Mouse (Mus musculus) embryonic facial prominence, embryonic 14.5 days (tissue): Measurements from ENCODE around the gene Tmtc4. TPM values are rescaled to one million over a fixed set of nuclear protein-coding genes. Genes with fewer than 3 reads are reported as not detected.

ENCODE experiments used
- ATAC-seq: fragments of 200-750 bp; cut with Nextera tagmentation; 2 replicates; pipeline ENCODE4 v1.8.0; 2017; ENCODE audit warnings: low read depth, moderate number of reproducible peaks, moderate TSS enrichment
- DNase-seq: peaks from one replicate; pipeline ENCODE4 v3.0.0-alpha.2; 2015; ENCODE audit warnings: low spot score
- H3K27ac ChIP-seq: fragments of 300-500 bp; sonication (generic); replicated peaks from 2 replicates; pipeline ENCODE4 v1.5.1; 2014; ENCODE audit warnings: low read depth, mild to moderate bottlenecking, low read length, moderate library complexity
- H3K27me3 ChIP-seq: fragments of 300-500 bp; sonication (generic); replicated peaks from 2 replicates; pipeline ENCODE4 v1.6.1; 2014; ENCODE audit warnings: low read length; ENCODE audit not compliant: control insufficient read depth, insufficient read depth
- H3K36me3 ChIP-seq: fragments of 300-500 bp; sonication (generic); 2 replicates; pipeline ENCODE4 v1.6.1; 2014; ENCODE audit warnings: low read length, mixed read lengths; ENCODE audit not compliant: control insufficient read depth, insufficient read depth
- H3K4me1 ChIP-seq: fragments of 300-500 bp; sonication (generic); 2 replicates; pipeline ENCODE4 v1.6.1; 2014; ENCODE audit warnings: antibody characterized with exemption, low read length; ENCODE audit not compliant: control insufficient read depth, insufficient read depth
- H3K4me2 ChIP-seq: fragments of 300-500 bp; sonication (generic); 2 replicates; pipeline ENCODE4 v1.6.1; 2014; ENCODE audit warnings: low read depth, mild to moderate bottlenecking, low read length, moderate library complexity, mixed read lengths
- H3K4me3 ChIP-seq: fragments of 300-500 bp; sonication (generic); 2 replicates; pipeline ENCODE4 v1.5.1; 2014; ENCODE audit warnings: low read depth, mild to moderate bottlenecking, low read length
- H3K9ac ChIP-seq: fragments of 300-500 bp; sonication (generic); 2 replicates; pipeline ENCODE4 v1.6.1; 2014; ENCODE audit warnings: low read depth, mild to moderate bottlenecking, low read length, moderate library complexity, mixed read lengths
- H3K9me3 ChIP-seq: fragments of 300-500 bp; sonication (generic); 2 replicates; pipeline ENCODE4 v1.6.1; 2016; ENCODE audit warnings: low read length; ENCODE audit not compliant: control insufficient read depth
- WGBS: fragments of 180-500 bp; shearing (Covaris S2); extraction: QIAGEN DNeasy Blood & Tissue Kit; methylation state at CpG from one replicate; pipeline ENCODE4 v1.1.7; 2014; 5-methylcytosine and 5-hydroxymethylcytosine counted together
- polyA plus RNA-seq: library from polyadenylated mRNA; unstranded; fragments of >200 nt; fragmentation: Nextera tagmentation; extraction: Ambion mirVana; gene quantifications from 2 replicates; pipeline ENCODE4 v1.2.1, GENCODE M21; 2014

The Tmtc4 gene
- polyA plus RNA-seq, 1 experiment from 2014 or later: 26.2 TPM

- H3K9me3 ChIP-seq: no peaks in the 10 kb centered on the region
- no peak for ATAC-seq
- no peak overlapping the region for H3K27ac ChIP-seq
- peak overlapping the region; percentile 92 for H3K4me2 ChIP-seq
- H3K4me1 ChIP-seq: peaks cover 15% of the 10 kb centered on the region; the same call in 1 of the 2 replicates
- 28% methylated on average over 8 of the region's 8 CpGs for WGBS
- H3K36me3 ChIP-seq: 0 out of 2 replicates have a peak, but pooled peaks cover 4% of the 10 kb centered on the region
- DNase-seq: no peak
- no peaks in the 10 kb centered on the region for H3K27me3 ChIP-seq
- peak overlapping the region; percentile 83 for H3K4me3 ChIP-seq
- H3K9ac ChIP-seq: peak overlapping the region; percentile 88
Observed at GRCm38 (mm10) chr14:122981831-122982485, 1.9 kb downstream of the Tmtc4 start.

- WGBS: 94% methylated on average over 3 of the region's 3 CpGs
- Histone ChIP-seq H3K4me3 (no peak overlapping the region), H3K36me3 (0 out of 2 replicates have a peak, but pooled peaks cover 4% of the 10 kb centered on the region), H3K9me3 (no peaks in the 10 kb centered on the region), H3K4me1 (peaks cover 12% of the 10 kb centered on the region; the same call in 1 of the 2 replicates), H3K27me3 (no peaks in the 10 kb centered on the region), H3K9ac (no peak overlapping the region), H3K4me2 (no peak overlapping the region), H3K27ac (no peak overlapping the region)
- DNase-seq (no peak), ATAC-seq (no peak)
Observed at GRCm38 (mm10) chr14:122978871-122979270, 5.0 kb downstream of the Tmtc4 start.

- 77% methylated on average over 1 of the region's 1 CpGs for WGBS
- DNase-seq: no peak
- no peak overlapping the region for H3K4me3 ChIP-seq
- no peak for ATAC-seq
- no peak overlapping the region for H3K27ac ChIP-seq
- peaks cover 9% of the 10 kb centered on the region; the same call in 1 of the 2 replicates for H3K4me1 ChIP-seq
- no peaks in the 10 kb centered on the region for H3K9me3 ChIP-seq
- no peaks in the 10 kb centered on the region for H3K27me3 ChIP-seq
- H3K4me2 ChIP-seq: no peak overlapping the region
- H3K9ac ChIP-seq: no peak overlapping the region
- peaks cover 13% of the 10 kb centered on the region for H3K36me3 ChIP-seq
Observed at GRCm38 (mm10) chr14:122977797-122978140, 6.1 kb downstream of the Tmtc4 start.

GRCm38 (mm10) chr14:122977056-122977796 is 6.6 kb downstream of the Tmtc4 start:
- Histone ChIP-seq H3K4me3 (no peak overlapping the region), H3K36me3 (peaks cover 18% of the 10 kb centered on the region), H3K9me3 (no peaks in the 10 kb centered on the region), H3K4me1 (peaks cover 7% of the 10 kb centered on the region; the same call in 1 of the 2 replicates), H3K9ac (no peak overlapping the region), H3K27ac (no peak overlapping the region), H3K27me3 (no peaks in the 10 kb centered on the region), H3K4me2 (no peak overlapping the region)
- 75% methylated on average over 9 of the region's 9 CpGs for WGBS
- ATAC-seq (peak; percentile 34; the same call in 1 of the 2 replicates), DNase-seq (peak; percentile 39)

GRCm38 (mm10) chr14:122974854-122975570 is 8.8 kb downstream of the Tmtc4 start:
- no peaks in the 10 kb centered on the region for H3K4me1 ChIP-seq
- no peak overlapping the region for H3K27ac ChIP-seq
- no peaks in the 10 kb centered on the region for H3K9me3 ChIP-seq
- H3K27me3 ChIP-seq: no peaks in the 10 kb centered on the region
- DNase-seq (no peak), ATAC-seq (no peak)
- no peak overlapping the region for H3K9ac ChIP-seq
- no peak overlapping the region for H3K4me3 ChIP-seq
- H3K36me3 ChIP-seq: peaks cover 36% of the 10 kb centered on the region
- WGBS: 80% methylated on average over 3 of the region's 3 CpGs
- no peak overlapping the region for H3K4me2 ChIP-seq

GRCm38 (mm10) chr14:122973091-122973490 is 10.7 kb downstream of the Tmtc4 start:
- no peak overlapping the region for H3K4me3 ChIP-seq
- H3K4me2 ChIP-seq: no peak overlapping the region
- no peaks in the 10 kb centered on the region for H3K27me3 ChIP-seq
- H3K36me3 ChIP-seq: peaks cover 48% of the 10 kb centered on the region
- no peaks in the 10 kb centered on the region for H3K9me3 ChIP-seq
- 82% methylated on average over 2 of the region's 2 CpGs for WGBS
- no peak for ATAC-seq
- no peak overlapping the region for H3K9ac ChIP-seq
- no peaks in the 10 kb centered on the region for H3K4me1 ChIP-seq
- no peak overlapping the region for H3K27ac ChIP-seq
- DNase-seq: no peak

- no peak overlapping the region for H3K4me2 ChIP-seq
- no peaks in the 10 kb centered on the region for H3K4me1 ChIP-seq
- 80% methylated on average over 2 of the region's 2 CpGs for WGBS
- no peaks in the 10 kb centered on the region for H3K27me3 ChIP-seq
- no peak for DNase-seq
- H3K36me3 ChIP-seq: peaks cover 66% of the 10 kb centered on the region
- no peaks in the 10 kb centered on the region for H3K9me3 ChIP-seq
- no peak overlapping the region for H3K27ac ChIP-seq
- ATAC-seq: no peak
- no peak overlapping the region for H3K4me3 ChIP-seq
- H3K9ac ChIP-seq: no peak overlapping the region
Observed at GRCm38 (mm10) chr14:122968049-122968448, 15.8 kb downstream of the Tmtc4 start.

- ATAC-seq (peak; percentile 85; the same call in 1 of the 2 replicates), DNase-seq (peak; percentile 37)
- Histone ChIP-seq H3K9me3 (no peaks in the 10 kb centered on the region), H3K4me2 (no peak overlapping the region), H3K4me1 (no peaks in the 10 kb centered on the region), H3K27me3 (no peaks in the 10 kb centered on the region), H3K9ac (no peak overlapping the region), H3K4me3 (no peak overlapping the region), H3K36me3 (peaks cover 30% of the 10 kb centered on the region), H3K27ac (no peak overlapping the region)
- 83% methylated on average over 8 of the region's 8 CpGs for WGBS
Observed at GRCm38 (mm10) chr14:122957941-122958340, 25.9 kb downstream of the Tmtc4 start.
